Mouse (Mus musculus) myocyte (in vitro differentiated cells): ENCODE data around the gene Sptbn1.

Source experiments
- CEBPB ChIP-seq: IDR thresholded peaks from 2 replicates; pipeline ENCODE4 v1.6.1; 2011; ENCODE audit warnings: mild to moderate bottlenecking, moderate library complexity; ENCODE audit not compliant: poor library complexity, insufficient read depth, severe bottlenecking
- E2F4 ChIP-seq: IDR thresholded peaks from one replicate; pipeline ENCODE4 v1.6.1; 2011; ENCODE audit warnings: mild to moderate bottlenecking, control low read depth, moderate library complexity; ENCODE audit not compliant: insufficient read depth
- MAX ChIP-seq: IDR thresholded peaks from one replicate; pipeline ENCODE4 v1.6.1; 2011; ENCODE audit warnings: low read depth, mild to moderate bottlenecking, control low read depth
- MYOD1 ChIP-seq, 3 experiments: IDR thresholded peaks; one replicate each; pipeline ENCODE4 v1.6.1; 2011; ENCODE audit warnings: control low read depth in 2 of 3, low read depth in 2 of 3, mild to moderate bottlenecking in 2 of 3, moderate library complexity in 1 of 3; ENCODE audit not compliant: insufficient read length in 2 of 3, control insufficient read depth in 1 of 3
- MYOG ChIP-seq, 3 experiments: IDR thresholded peaks; one replicate each; pipeline ENCODE4 v1.6.1; 2011; ENCODE audit warnings: control low read depth in 2 of 3, low read depth in 2 of 3, mild to moderate bottlenecking in 2 of 3; ENCODE audit not compliant: insufficient read length in 2 of 3, control insufficient read depth in 1 of 3, insufficient read depth in 1 of 3
- POLR2A ChIP-seq: IDR thresholded peaks from one replicate; pipeline ENCODE4 v1.6.1; 2011; ENCODE audit warnings: low read depth, mild to moderate bottlenecking, control low read depth, moderate library complexity; ENCODE audit not compliant: insufficient read length
- POLR2AphosphoS2 ChIP-seq: IDR thresholded peaks from one replicate; pipeline ENCODE4 v1.6.1; 2011; ENCODE audit warnings: low read depth, control low read depth; ENCODE audit not compliant: insufficient read length
- REST ChIP-seq: IDR thresholded peaks from one replicate; pipeline ENCODE4 v1.6.1; 2011; ENCODE audit warnings: mild to moderate bottlenecking, control low read depth, moderate library complexity; ENCODE audit not compliant: insufficient read depth, insufficient read length
- SRF ChIP-seq: IDR thresholded peaks from one replicate; pipeline ENCODE4 v1.6.1; 2011; ENCODE audit warnings: low read depth; ENCODE audit not compliant: control insufficient read depth, insufficient read length
- TCF12 ChIP-seq: IDR thresholded peaks from one replicate; pipeline ENCODE4 v1.6.1; 2011; ENCODE audit warnings: mild to moderate bottlenecking, control low read depth; ENCODE audit not compliant: poor library complexity, insufficient read depth, severe bottlenecking
- USF1 ChIP-seq: IDR thresholded peaks from one replicate; pipeline ENCODE4 v1.6.1; 2011; ENCODE audit warnings: low read depth, mild to moderate bottlenecking, control low read depth, moderate library complexity

GRCm38 (mm10) chr11:30148888-30149287, 119.1 kb downstream of the Sptbn1 start:
- TF ChIP-seq POLR2A (no peak), USF1 (no peak), E2F4 (no peak), SRF (no peak), TCF12 (no peak), CEBPB (no peak), MAX (no peak), MYOD1 (IDR thresholded peaks at IDR 0.05; ENCODE audit: control insufficient read depth in 1 of 3, insufficient read length in 2 of 3, low read depth in 2 of 3) (no peak), POLR2AphosphoS2 (no peak), MYOG (IDR thresholded peaks at IDR 0.05; ENCODE audit: control insufficient read depth in 1 of 3, insufficient read depth in 1 of 3, insufficient read length in 2 of 3, low read depth in 2 of 3) (no peak), REST (no peak)
